Mouse (Mus musculus): Measurements from ENCODE around the gene Gata5.

Gata5 gene

GRCm38 (mm10) chr2:180307680-180308079 lies 26.8 kb downstream of the Gata5 start:
- DNase-seq (ENCODE audit: low spot score in 2 of 2): no peak

- DNase-seq (ENCODE audit: low spot score in 2 of 2): peak; percentile 56 to 61
Observed at GRCm38 (mm10) chr2:180306423-180307168, 27.9 kb downstream of the Gata5 start.

GRCm38 (mm10) chr2:180306009-180306408 lies 28.5 kb downstream of the Gata5 start:
- DNase-seq (ENCODE audit: low spot score in 2 of 2): no peak

GRCm38 (mm10) chr2:180305490-180305889 lies 29.0 kb downstream of the Gata5 start:
- no peak for DNase-seq (ENCODE audit: low spot score in 2 of 2)

- DNase-seq (ENCODE audit: low spot score in 2 of 2): no peak
Observed at GRCm38 (mm10) chr2:180304554-180304953, 29.9 kb downstream of the Gata5 start.

- no peak for DNase-seq (ENCODE audit: low spot score in 2 of 2)
Observed at GRCm38 (mm10) chr2:180303468-180303867, 31.0 kb downstream of the Gata5 start.

- DNase-seq (ENCODE audit: low spot score in 2 of 2): no peak
Observed at GRCm38 (mm10) chr2:180302201-180302600, 32.3 kb downstream of the Gata5 start.

- no peak for DNase-seq (ENCODE audit: low spot score in 2 of 2)
Observed at GRCm38 (mm10) chr2:180300771-180301170, 33.7 kb downstream of the Gata5 start.

GRCm38 (mm10) chr2:180300252-180300651 lies 34.2 kb downstream of the Gata5 start:
- no peak for DNase-seq (ENCODE audit: low spot score in 2 of 2)

GRCm38 (mm10) chr2:180292906-180293305 lies 41.6 kb downstream of the Gata5 start:
- no peak for DNase-seq (ENCODE audit: low spot score in 2 of 2)

- DNase-seq (ENCODE audit: low spot score in 2 of 2): no peak
Observed at GRCm38 (mm10) chr2:180292026-180292425, 42.5 kb downstream of the Gata5 start.

GRCm38 (mm10) chr2:180291566-180291965 lies 42.9 kb downstream of the Gata5 start:
- no peak for DNase-seq (ENCODE audit: low spot score in 2 of 2)

GRCm38 (mm10) chr2:180290503-180290902 lies 44.0 kb downstream of the Gata5 start:
- DNase-seq (ENCODE audit: low spot score in 2 of 2): no peak

GRCm38 (mm10) chr2:180289440-180290108 lies 44.9 kb downstream of the Gata5 start, which contains the start of gene Rbbp8nl:
Gene Rbbp8nl, minus strand, starts transcription at chr2:180289879.
- DNase-seq (ENCODE audit: low spot score in 2 of 2): no peak

- DNase-seq (ENCODE audit: low spot score in 2 of 2): no peak
Observed at GRCm38 (mm10) chr2:180288966-180289365, 45.5 kb downstream of the Gata5 start.

GRCm38 (mm10) chr2:180279321-180279720 lies 55.2 kb downstream of the Gata5 start:
- no peak for DNase-seq (ENCODE audit: low spot score in 2 of 2)

- no peak for DNase-seq (ENCODE audit: low spot score in 2 of 2)
Observed at GRCm38 (mm10) chr2:180277773-180278320, 56.7 kb downstream of the Gata5 start.

- no peak for DNase-seq (ENCODE audit: low spot score in 2 of 2)
Observed at GRCm38 (mm10) chr2:180276851-180277259, 57.6 kb downstream of the Gata5 start.

- no peak for DNase-seq (ENCODE audit: low spot score in 2 of 2)
Observed at GRCm38 (mm10) chr2:180276385-180276784, 58.1 kb downstream of the Gata5 start.

GRCm38 (mm10) chr2:180275836-180276235 lies 58.7 kb downstream of the Gata5 start:
- peak; percentile 77 to 87 for DNase-seq (ENCODE audit: low spot score in 2 of 2)
